Mouse (Mus musculus) liver, postnatal 0 days (tissue): ENCODE measurements around the gene Naf1. TPM values are rescaled to one million over a fixed set of nuclear protein-coding genes. Genes with fewer than 3 reads are reported as not detected.

Experiments
- ATAC-seq: fragments of 200-750 bp; cut with Nextera tagmentation; 2 replicates; pipeline ENCODE4 v1.8.0; 2017; ENCODE audit warnings: mild to moderate bottlenecking, moderate library complexity
- DNase-seq: peaks from one replicate; pipeline ENCODE4 v3.0.0-alpha.2; 2016
- H3K27ac ChIP-seq: fragments of 300-500 bp; sonication (generic); 2 replicates; pipeline ENCODE4 v1.5.1; 2014; ENCODE audit warnings: antibody characterized with exemption, moderate library complexity, mild to moderate bottlenecking, low read depth
- H3K27me3 ChIP-seq: fragments of 300-500 bp; sonication (generic); 2 replicates; pipeline ENCODE4 v1.6.1; 2014; ENCODE audit warnings: low read length, control low read depth, mixed read lengths; ENCODE audit not compliant: insufficient read depth
- H3K36me3 ChIP-seq: fragments of 300-500 bp; sonication (generic); replicated peaks from 2 replicates; pipeline ENCODE4 v1.6.1; 2014; ENCODE audit warnings: mild to moderate bottlenecking, control low read depth, low read length, moderate library complexity, mixed read lengths; ENCODE audit not compliant: insufficient read depth
- H3K4me1 ChIP-seq: fragments of 300-500 bp; sonication (generic); 2 replicates; pipeline ENCODE4 v1.6.1; 2014; ENCODE audit warnings: antibody characterized with exemption, mild to moderate bottlenecking, control low read depth; ENCODE audit not compliant: insufficient read depth
- H3K4me2 ChIP-seq: fragments of 300-500 bp; sonication (generic); 2 replicates; pipeline ENCODE4 v1.6.1; 2014; ENCODE audit warnings: low read depth, mild to moderate bottlenecking, low read length, moderate library complexity, mixed read lengths
- H3K4me3 ChIP-seq: fragments of 300-500 bp; sonication (generic); 2 replicates; pipeline ENCODE4 v1.5.1; 2014; ENCODE audit warnings: low read depth, low read length
- H3K9ac ChIP-seq: fragments of 300-500 bp; sonication (generic); replicated peaks from 2 replicates; pipeline ENCODE4 v1.6.1; 2014; ENCODE audit warnings: mild to moderate bottlenecking, moderate library complexity
- H3K9me3 ChIP-seq: fragments of 300-500 bp; sonication (generic); 2 replicates; pipeline ENCODE4 v1.6.1; 2016; ENCODE audit warnings: mild to moderate bottlenecking, control low read depth, low read length, mixed read lengths
- CTCF ChIP-seq: sonication (generic); IDR thresholded peaks from 2 replicates; pipeline ENCODE4 v1.5.1; 2016; ENCODE audit warnings: antibody characterized with exemption, low read depth
- EP300 ChIP-seq: IDR thresholded peaks from 2 replicates; pipeline ENCODE4 v1.6.1; 2016; ENCODE audit warnings: antibody characterized with exemption, low read depth, mild to moderate bottlenecking
- WGBS: fragments of 180-500 bp; shearing (Covaris S2); extraction: QIAGEN DNeasy Blood & Tissue Kit; methylation state at CpG from one replicate; pipeline ENCODE4 v1.1.7; 2014; ENCODE audit not compliant: insufficient replicate concordance; 5-methylcytosine and 5-hydroxymethylcytosine counted together
- polyA plus RNA-seq: library from polyadenylated mRNA; unstranded; fragments of >200 nt; fragmentation: Nextera tagmentation; extraction: Ambion mirVana; gene quantifications from 2 replicates; pipeline ENCODE4 v1.2.1, GENCODE M21; 2015

The Naf1 gene
- polyA plus RNA-seq, 1 experiment from 2014 or later = 1.4 TPM

DNA sequence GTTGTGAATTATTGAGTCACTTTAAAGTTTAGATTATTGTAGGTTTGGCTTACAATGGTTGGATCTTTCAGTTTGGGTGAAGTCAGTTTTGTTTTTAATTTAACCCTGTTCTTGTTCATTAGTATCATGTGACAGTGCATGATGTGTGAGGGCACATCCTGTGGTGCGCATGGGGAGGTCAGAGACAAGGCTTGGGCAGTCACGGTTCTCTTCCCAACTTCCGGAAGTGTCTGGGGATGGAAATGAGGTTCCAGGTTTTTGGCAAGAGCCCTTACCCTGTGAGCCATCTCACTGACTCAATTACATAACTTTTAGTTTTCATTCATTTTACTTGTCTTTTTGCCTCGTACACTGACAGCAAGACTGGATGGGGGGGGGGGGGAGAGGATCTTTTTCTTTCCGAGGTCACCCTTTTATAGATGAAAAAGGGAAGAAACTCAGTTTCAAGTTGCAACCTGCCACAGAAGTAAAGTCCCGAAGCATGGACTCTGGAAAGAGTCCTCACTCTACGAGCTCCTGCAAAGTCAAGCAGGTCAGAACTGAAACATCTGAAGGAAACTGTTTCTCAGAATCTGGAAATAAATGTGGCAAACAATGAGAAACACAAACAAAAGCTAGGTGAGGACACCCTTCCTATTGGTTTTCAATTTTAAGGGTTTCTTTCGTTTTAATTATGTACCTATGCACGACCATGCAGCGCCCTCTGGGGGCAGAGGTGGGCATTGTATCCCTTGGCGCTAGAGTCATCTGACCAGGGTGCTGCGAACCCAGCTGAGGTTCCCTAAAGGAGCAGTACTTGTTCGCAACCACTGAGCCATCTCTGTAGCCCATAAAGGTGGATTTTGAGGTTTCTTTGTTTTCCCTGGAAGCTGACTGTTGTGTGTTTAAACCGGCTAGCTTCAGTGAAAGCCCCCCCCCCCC, 53.9 kb downstream of the Naf1 start:
- 63% methylated on average over 14 of the region's 14 CpGs for WGBS
- Histone ChIP-seq H3K4me1 (no peaks in the 10 kb centered on the region), H3K27ac (no peak overlapping the region), H3K36me3 (no peaks in the 10 kb centered on the region), H3K4me3 (no peak overlapping the region), H3K27me3 (no peaks in the 10 kb centered on the region), H3K9ac (no peak overlapping the region), H3K9me3 (no peaks in the 10 kb centered on the region), H3K4me2 (no peak overlapping the region)
- TF ChIP-seq CTCF = peak; percentile 51
- TF ChIP-seq EP300 = no peak
- peak; percentile 34 for DNase-seq
- ATAC-seq = no peak

- H3K4me2 ChIP-seq = no peak overlapping the region
- no peak overlapping the region for H3K9ac ChIP-seq
- no peak overlapping the region for H3K4me3 ChIP-seq
- no peaks in the 10 kb centered on the region for H3K36me3 ChIP-seq
- no peaks in the 10 kb centered on the region for H3K27me3 ChIP-seq
- H3K9me3 ChIP-seq = no peaks in the 10 kb centered on the region
- DNase-seq (no peak), ATAC-seq (no peak)
- no peak overlapping the region for H3K27ac ChIP-seq
- no peak for TF ChIP-seq CTCF
- no peak for TF ChIP-seq EP300
- H3K4me1 ChIP-seq = no peaks in the 10 kb centered on the region
- WGBS = 56% methylated on average over 7 of the region's 7 CpGs
Observed at GRCm38 (mm10) chr8:66916056-66916455, 56.0 kb downstream of the Naf1 start.

DNA sequence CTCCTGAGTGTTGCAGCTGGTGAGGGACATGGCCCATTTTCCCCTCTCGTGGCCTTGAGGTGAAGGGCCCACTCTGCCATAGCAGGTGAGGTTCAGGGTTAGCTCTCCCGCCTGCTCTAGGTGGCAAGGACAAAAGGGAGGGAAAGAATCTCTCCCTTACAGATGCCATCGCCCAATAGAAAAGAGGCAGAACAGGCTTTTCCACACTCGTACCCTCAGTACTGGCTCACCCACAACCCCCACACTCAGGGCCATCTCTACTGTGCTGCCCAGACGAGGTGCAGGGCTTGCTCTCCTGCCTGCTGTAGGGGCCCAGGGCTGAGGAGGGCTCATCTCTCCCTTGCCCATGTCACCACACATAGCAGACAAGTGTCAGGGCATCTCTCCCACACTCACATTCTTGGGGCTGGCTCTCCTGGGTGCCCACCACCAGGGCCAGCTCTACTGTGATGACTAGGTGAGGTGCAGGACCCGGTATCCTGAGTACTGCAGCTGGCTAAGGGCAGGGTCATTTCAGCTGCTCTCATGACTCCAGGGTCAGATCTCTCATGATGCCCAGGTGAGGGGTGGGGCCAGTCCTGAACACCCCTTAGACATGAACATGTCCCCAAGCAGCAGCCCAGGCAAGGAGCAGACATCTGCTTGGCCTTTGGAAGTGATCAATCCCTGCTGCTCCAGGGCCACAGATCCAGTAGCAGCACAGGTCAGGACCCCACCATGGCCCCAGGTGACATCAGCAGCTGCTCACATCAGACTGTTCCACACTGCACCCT, 57.9 kb downstream of the Naf1 start:
- 55% methylated on average over 6 of the region's 6 CpGs for WGBS
- Histone ChIP-seq H3K9me3 (no peaks in the 10 kb centered on the region), H3K4me1 (no peaks in the 10 kb centered on the region), H3K27me3 (no peaks in the 10 kb centered on the region), H3K9ac (no peak overlapping the region), H3K4me3 (no peak overlapping the region), H3K4me2 (no peak overlapping the region), H3K27ac (no peak overlapping the region), H3K36me3 (no peaks in the 10 kb centered on the region)
- no peak for ATAC-seq
- TF ChIP-seq EP300 (no peak), CTCF (no peak)
- DNase-seq = no peak

GRCm38 (mm10) chr8:66918471-66918870, 58.5 kb downstream of the Naf1 start:
- DNase-seq (no peak), ATAC-seq (no peak)
- no peaks in the 10 kb centered on the region for H3K4me1 ChIP-seq
- WGBS = 67% methylated on average over 4 of the region's 4 CpGs
- no peaks in the 10 kb centered on the region for H3K9me3 ChIP-seq
- H3K27me3 ChIP-seq = no peaks in the 10 kb centered on the region
- H3K4me2 ChIP-seq = no peak overlapping the region
- no peak for TF ChIP-seq EP300
- TF ChIP-seq CTCF = 0 out of 2 replicates have a peak, but pooled peaks have one; percentile 6
- no peak overlapping the region for H3K4me3 ChIP-seq
- no peaks in the 10 kb centered on the region for H3K36me3 ChIP-seq
- no peak overlapping the region for H3K9ac ChIP-seq
- no peak overlapping the region for H3K27ac ChIP-seq

DNA sequence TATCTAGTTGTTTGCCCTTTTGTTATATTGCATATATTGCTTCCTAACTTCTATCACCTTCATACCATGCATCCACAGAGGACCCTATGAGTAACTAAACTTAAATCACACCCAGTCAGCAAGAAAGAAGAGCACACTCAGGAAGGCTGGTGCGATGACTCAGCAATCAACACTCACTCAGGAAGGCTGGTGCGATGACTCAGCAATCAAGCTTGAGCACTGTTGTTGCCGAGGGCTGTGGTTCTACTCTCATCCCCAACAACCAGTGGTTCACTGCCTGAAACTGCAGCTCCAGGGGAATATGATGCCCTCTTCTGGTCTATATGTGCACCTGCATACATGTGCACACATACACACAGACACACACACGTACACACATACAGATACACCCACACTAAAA, 73.7 kb downstream of the Naf1 start:
- ATAC-seq (no peak), DNase-seq (no peak)
- H3K27me3 ChIP-seq = no peaks in the 10 kb centered on the region
- no peak for TF ChIP-seq EP300
- H3K36me3 ChIP-seq = no peaks in the 10 kb centered on the region
- no peak overlapping the region for H3K9ac ChIP-seq
- H3K9me3 ChIP-seq = no peaks in the 10 kb centered on the region; the same call in 1 of the 2 replicates
- H3K27ac ChIP-seq = no peak overlapping the region
- 72% methylated on average over 4 of the region's 4 CpGs for WGBS
- no peak overlapping the region for H3K4me2 ChIP-seq
- no peaks in the 10 kb centered on the region for H3K4me1 ChIP-seq
- H3K4me3 ChIP-seq = no peak overlapping the region

DNA sequence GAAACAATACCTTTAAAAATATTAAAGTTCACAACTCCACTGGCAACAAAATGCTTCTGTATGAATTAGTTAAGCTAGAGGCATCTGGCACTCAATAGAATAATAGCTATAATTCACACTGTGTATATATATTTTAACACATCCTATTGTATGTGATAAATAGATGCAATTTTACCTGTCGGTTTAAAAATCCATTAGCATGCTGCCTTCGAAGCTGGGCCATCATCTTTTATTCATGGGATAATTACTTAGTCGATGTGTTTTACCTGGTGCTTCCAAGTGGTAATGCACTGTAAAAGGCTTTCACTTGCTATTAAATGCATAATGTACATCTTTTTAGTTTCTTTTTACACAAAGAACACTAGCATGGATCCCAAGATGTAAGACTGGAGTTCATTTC, 76.2 kb downstream of the Naf1 start:
- H3K4me3 ChIP-seq = no peak overlapping the region
- DNase-seq (no peak), ATAC-seq (no peak)
- no peak overlapping the region for H3K27ac ChIP-seq
- WGBS = 75% methylated on average over 3 of the region's 3 CpGs
- no peaks in the 10 kb centered on the region for H3K36me3 ChIP-seq
- no peaks in the 10 kb centered on the region for H3K4me1 ChIP-seq
- no peak overlapping the region for H3K9ac ChIP-seq
- H3K4me2 ChIP-seq = no peak overlapping the region
- no peak for TF ChIP-seq CTCF
- TF ChIP-seq EP300 = no peak
- H3K9me3 ChIP-seq = no peaks in the 10 kb centered on the region; the same call in 1 of the 2 replicates
- no peaks in the 10 kb centered on the region for H3K27me3 ChIP-seq

Other genes starting within 250 kb of the Naf1 start
- not detected in 2 replicates for gene Npy5r, start 172.1 kb upstream of the Naf1 start, polyA plus RNA-seq
- gene Npy1r, start 163.0 kb upstream of the Naf1 start, polyA plus RNA-seq = 0.04 TPM in 1 of 2 replicates, not detected in the other